Mouse (Mus musculus) testis, adult 2 months (tissue): ENCODE measurements at regions not wholly inside any gene's neighbourhood (a gene's known extent, or its start where the extent isn't known, plus 50 kb on each side); places are given as distances from the start of the nearest gene placed in this dataset.
A peak's percentile ranks its signal among the peaks of the same experiment; 100 is the strongest.
"Not testable (repeated sequence)": the region's sequence is repeated elsewhere in the genome, so short reads cannot be mapped to it uniquely, and the experiment has no call there.

Experiments used
- H3K27ac ChIP-seq: fragments of 200-500 bp; 2 replicates; pipeline ENCODE4 v1.5.1; 2012; ENCODE audit warnings: low read depth, low read length; ENCODE audit not compliant: control insufficient read depth, insufficient read depth
- H3K27me3 ChIP-seq: fragments of 200-500 bp; 2 replicates; pipeline ENCODE4 v1.6.1; 2012; ENCODE audit warnings: mild to moderate bottlenecking, low read length, moderate library complexity; ENCODE audit not compliant: control insufficient read depth, insufficient read depth
- H3K36me3 ChIP-seq: fragments of 200-500 bp; 2 replicates; pipeline ENCODE4 v1.6.1; 2012; ENCODE audit warnings: mild to moderate bottlenecking, low read length; ENCODE audit not compliant: control insufficient read depth, insufficient read depth
- H3K4me1 ChIP-seq: fragments of 200-500 bp; 2 replicates; pipeline ENCODE4 v1.6.1; 2012; ENCODE audit warnings: low read length; ENCODE audit not compliant: control insufficient read depth, insufficient read depth
- H3K4me3 ChIP-seq: fragments of 200-500 bp; 2 replicates; pipeline ENCODE4 v1.5.1; 2012; ENCODE audit warnings: low read depth, mild to moderate bottlenecking, low read length, moderate library complexity, mixed read lengths; ENCODE audit not compliant: control insufficient read depth
- CTCF ChIP-seq: fragments of 200-500 bp; IDR thresholded peaks from 2 replicates; pipeline ENCODE4 v1.5.1; 2012; ENCODE audit warnings: low read depth, mild to moderate bottlenecking, inconsistent platforms, low read length, moderate library complexity; ENCODE audit not compliant: control insufficient read depth, insufficient read depth, insufficient replicate concordance
- POLR2A ChIP-seq: fragments of 200-500 bp; IDR thresholded peaks from 2 replicates; pipeline ENCODE4 v1.6.1; 2012; ENCODE audit warnings: low read depth, mild to moderate bottlenecking, inconsistent platforms, low read length, moderate library complexity; ENCODE audit not compliant: control insufficient read depth

- H3K4me3 ChIP-seq: no peak overlapping the region
- no peaks in the 10 kb centered on the region for H3K36me3 ChIP-seq
- no peak overlapping the region for H3K27ac ChIP-seq
- H3K27me3 ChIP-seq: no peaks in the 10 kb centered on the region
- TF ChIP-seq POLR2A (no peak), CTCF (peak; percentile 15; the same call in 1 of the 2 replicates)
- H3K4me1 ChIP-seq: no peaks in the 10 kb centered on the region
Observed at GRCm38 (mm10) chr1:193503624-193504325, 133.7 kb upstream of the Camk1g start.

DNA sequence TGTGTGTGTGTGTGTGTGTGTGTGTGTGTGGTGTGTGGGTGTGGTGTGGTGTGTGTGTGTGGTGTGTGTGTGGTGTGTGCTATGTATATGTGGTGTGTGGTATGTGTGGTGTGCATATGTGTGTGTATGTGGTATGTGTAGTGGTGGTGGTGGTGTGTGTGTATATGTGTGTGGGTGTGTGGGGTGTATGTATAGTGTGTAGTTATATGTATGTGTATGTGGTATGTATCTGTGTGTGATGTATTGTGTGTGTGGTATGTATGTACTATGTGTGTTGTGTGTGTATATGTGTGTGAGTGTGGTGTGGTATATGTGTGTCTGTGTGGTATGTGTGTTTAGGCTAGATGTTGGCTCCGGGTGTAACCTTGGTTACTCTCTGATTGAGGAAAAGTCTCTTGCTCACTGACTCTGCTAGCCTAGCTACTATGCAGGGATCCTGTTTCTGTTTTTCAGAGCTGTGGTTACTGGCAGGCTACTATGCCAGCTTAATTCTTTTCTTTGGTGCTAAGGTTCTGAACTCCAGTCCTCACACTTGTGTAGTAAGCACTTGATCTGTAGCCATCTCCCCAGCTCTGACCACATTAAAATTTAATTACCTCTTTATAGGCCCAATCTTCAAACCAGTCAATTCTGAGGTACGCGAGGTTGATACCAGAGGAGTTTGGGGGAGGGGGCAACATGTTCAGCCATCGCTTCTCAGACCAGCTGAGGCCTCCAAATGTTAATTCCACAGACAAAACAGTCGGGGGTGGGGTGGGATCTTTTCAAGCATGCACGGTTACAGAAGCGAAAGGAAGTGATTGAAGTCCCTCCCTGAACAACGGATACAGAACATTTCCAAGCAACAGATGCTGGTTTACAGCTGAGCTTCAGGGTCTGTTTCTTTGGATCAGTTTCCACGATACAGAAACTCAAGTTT, 126.4 kb upstream of the Camk1g start:
- Histone ChIP-seq H3K27me3 (no peaks in the 10 kb centered on the region), H3K27ac (no peak overlapping the region), H3K36me3 (no peaks in the 10 kb centered on the region), H3K4me3 (no peak overlapping the region), H3K4me1 (no peaks in the 10 kb centered on the region)
- TF ChIP-seq CTCF (no peak), POLR2A (no peak)

DNA sequence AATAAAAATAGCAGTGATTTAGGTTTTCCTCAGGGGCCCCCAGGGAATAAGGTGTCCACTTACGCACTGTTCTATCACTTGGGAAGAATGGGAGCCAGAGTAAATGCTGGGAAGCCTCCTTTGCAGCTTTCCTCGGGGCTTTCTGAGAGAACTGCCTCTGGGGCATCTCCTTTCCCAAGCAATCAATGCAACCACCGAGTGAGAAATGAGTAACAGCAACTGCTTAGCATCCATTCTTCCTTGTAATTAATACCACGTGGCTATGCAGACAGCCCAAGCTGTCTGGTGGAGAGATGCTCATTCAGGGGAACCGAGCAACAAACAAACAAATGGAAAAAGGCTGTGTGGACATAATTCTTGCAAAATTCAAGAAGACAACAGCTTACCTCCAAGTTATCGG, 117.9 kb upstream of the Camk1g start:
- no peaks in the 10 kb centered on the region for H3K27me3 ChIP-seq
- H3K36me3 ChIP-seq: no peaks in the 10 kb centered on the region
- H3K4me3 ChIP-seq: no peak overlapping the region
- H3K27ac ChIP-seq: no peak overlapping the region
- no peaks in the 10 kb centered on the region; the same call in 1 of the 2 replicates for H3K4me1 ChIP-seq
- TF ChIP-seq POLR2A: no peak
- TF ChIP-seq CTCF: no peak

DNA sequence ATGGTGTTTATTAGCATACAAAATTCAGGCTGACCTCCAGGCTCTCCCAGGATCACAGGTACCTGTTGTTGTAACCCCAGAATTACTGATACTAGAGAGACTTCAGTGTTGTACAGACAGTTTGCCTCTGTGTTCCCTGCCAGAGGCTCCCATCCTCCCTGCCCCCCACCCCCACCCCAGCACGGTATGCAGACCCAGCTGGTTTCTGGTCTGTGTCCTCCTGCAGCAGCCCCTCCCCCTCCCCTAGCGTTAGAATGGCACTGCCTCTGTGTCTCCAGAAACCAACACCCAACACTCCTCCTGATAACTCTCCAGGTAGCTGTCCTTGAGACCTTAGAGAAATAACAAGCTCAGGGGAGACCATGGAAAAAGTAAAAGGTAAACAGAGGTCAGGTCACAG, 116.6 kb upstream of the Camk1g start:
- H3K27ac ChIP-seq, H3K27me3 ChIP-seq, H3K4me1 ChIP-seq, H3K36me3 ChIP-seq, H3K4me3 ChIP-seq: not testable (repeated sequence)

GRCm38 (mm10) chr1:193484977-193485376, 114.9 kb upstream of the Camk1g start:
- Histone ChIP-seq H3K4me3 (no peak overlapping the region), H3K36me3 (no peaks in the 10 kb centered on the region), H3K27ac (no peak overlapping the region), H3K27me3 (no peaks in the 10 kb centered on the region), H3K4me1 (no peaks in the 10 kb centered on the region; the same call in 1 of the 2 replicates)
- TF ChIP-seq POLR2A (no peak), CTCF (no peak)

GRCm38 (mm10) chr1:193477298-193477697, 107.2 kb upstream of the Camk1g start:
- no peak overlapping the region for H3K27ac ChIP-seq
- TF ChIP-seq CTCF (no peak), POLR2A (peak; percentile 56; the same call in 1 of the 2 replicates)
- H3K36me3 ChIP-seq: no peaks in the 10 kb centered on the region
- no peak overlapping the region for H3K4me3 ChIP-seq
- H3K27me3 ChIP-seq: no peaks in the 10 kb centered on the region
- H3K4me1 ChIP-seq: no peaks in the 10 kb centered on the region

DNA sequence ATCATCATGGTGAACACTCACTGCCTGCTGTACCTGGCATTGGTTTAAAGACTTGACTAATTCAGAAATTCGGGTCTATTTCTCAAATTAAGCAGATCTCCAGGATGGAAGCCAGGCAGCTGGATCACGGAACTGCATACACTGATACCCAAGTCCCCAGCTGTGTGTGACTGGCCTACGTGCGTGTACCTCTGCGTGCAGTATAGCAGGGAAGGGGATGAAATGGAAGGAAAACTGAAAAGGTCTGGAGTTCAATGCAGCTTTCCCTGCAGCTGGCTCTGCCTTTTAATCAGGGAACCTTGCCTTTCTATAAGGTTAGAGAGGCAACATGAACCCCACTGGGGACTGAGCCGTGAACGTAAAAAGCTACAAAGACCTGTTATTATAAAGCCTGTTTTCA, 106.7 kb upstream of the Camk1g start:
- Histone ChIP-seq H3K4me1 (no peaks in the 10 kb centered on the region), H3K4me3 (no peak overlapping the region), H3K27me3 (no peaks in the 10 kb centered on the region), H3K27ac (no peak overlapping the region), H3K36me3 (no peaks in the 10 kb centered on the region)
- TF ChIP-seq POLR2A: no peak
- no peak for TF ChIP-seq CTCF
